Mouse (Mus musculus) C2C12 (cell line): ENCODE data around the gene Csmd2. TPM values are rescaled to one million over a fixed set of nuclear protein-coding genes. Genes with fewer than 3 reads are reported as not detected.

ENCODE experiments used
- H3K27me3 ChIP-seq: one replicate; pipeline ENCODE4 v1.6.1; 2011; ENCODE audit not compliant: control insufficient read depth, insufficient read depth, insufficient read length
- H3K36me3 ChIP-seq: one replicate; pipeline ENCODE4 v1.6.1; 2011; ENCODE audit not compliant: control insufficient read depth, insufficient read depth
- H3K4me3 ChIP-seq: one replicate; pipeline ENCODE4 v1.5.1; 2011; ENCODE audit warnings: mild to moderate bottlenecking, control low read depth; ENCODE audit not compliant: poor library complexity, insufficient read depth, severe bottlenecking
- H3K79me2 ChIP-seq: one replicate; pipeline ENCODE4 v1.6.1; 2011; ENCODE audit not compliant: control insufficient read depth, insufficient read depth
- H3K79me3 ChIP-seq: one replicate; pipeline ENCODE4 v1.6.1; 2011; ENCODE audit warnings: low read depth, control low read depth
- H3ac ChIP-seq: one replicate; pipeline ENCODE3; 2011; ENCODE audit warnings: low read depth; ENCODE audit not compliant: control insufficient read depth, insufficient read length
- CEBPB ChIP-seq: IDR thresholded peaks from one replicate; pipeline ENCODE4 v1.6.1; 2011; ENCODE audit warnings: low read depth, mild to moderate bottlenecking, control low read depth, moderate library complexity
- CTCF ChIP-seq: IDR thresholded peaks from one replicate; pipeline ENCODE4 v1.5.1; 2011; ENCODE audit not compliant: control insufficient read depth, insufficient read depth, insufficient read length
- FOSL1 ChIP-seq: IDR thresholded peaks from one replicate; pipeline ENCODE4 v1.8.0; 2011; ENCODE audit warnings: mild to moderate bottlenecking, low read length; ENCODE audit not compliant: poor library complexity, insufficient read depth, severe bottlenecking
- MAX ChIP-seq: IDR thresholded peaks from one replicate; pipeline ENCODE4 v1.6.1; 2011; ENCODE audit warnings: mild to moderate bottlenecking, control low read depth
- MYOD1 ChIP-seq: IDR thresholded peaks from one replicate; pipeline ENCODE4 v1.6.1; 2011; ENCODE audit warnings: low read depth; ENCODE audit not compliant: control insufficient read depth, insufficient read length
- MYOG ChIP-seq: IDR thresholded peaks from one replicate; pipeline ENCODE4 v1.6.1; 2011; ENCODE audit not compliant: control insufficient read depth, insufficient read length; ENCODE audit errors: extremely low read depth
- USF1 ChIP-seq: IDR thresholded peaks from one replicate; pipeline ENCODE4 v1.6.1; 2011; ENCODE audit warnings: low read depth, mild to moderate bottlenecking, control low read depth, moderate library complexity
- polyA plus RNA-seq: library from polyadenylated mRNA; unstranded; fragments of >200 nt; fragmentation: generic; extraction: Trizol; gene quantifications from one replicate; pipeline ENCODE4 v1.2.1, GENCODE M21; 2012; ENCODE audit warnings: missing spikeins

The Csmd2 gene
- polyA plus RNA-seq, 1 experiment, result not detected

GRCm38 (mm10) chr4:128141161-128142101, 153.8 kb downstream of the Csmd2 start:
- H3K36me3 ChIP-seq, result no peaks in the 10 kb centered on the region
- no peak overlapping the region for H3K4me3 ChIP-seq
- no peaks in the 10 kb centered on the region for H3K79me3 ChIP-seq
- H3K79me2 ChIP-seq, result no peaks in the 10 kb centered on the region
- TF ChIP-seq MAX, result no peak
- no peak for TF ChIP-seq USF1
- TF ChIP-seq CTCF, result no peak
- no peak for TF ChIP-seq MYOD1
- TF ChIP-seq FOSL1, result no peak
- TF ChIP-seq CEBPB, result no peak
- TF ChIP-seq MYOG, result no peak
- no peaks in the 10 kb centered on the region for H3K27me3 ChIP-seq
- no peak overlapping the region for H3ac ChIP-seq

GRCm38 (mm10) chr4:128142279-128142678, 154.6 kb downstream of the Csmd2 start:
- Histone ChIP-seq H3K36me3 (no peaks in the 10 kb centered on the region), H3K79me2 (no peaks in the 10 kb centered on the region), H3K27me3 (no peaks in the 10 kb centered on the region), H3K79me3 (no peaks in the 10 kb centered on the region), H3K4me3 (no peak overlapping the region), H3ac (no peak overlapping the region)
- TF ChIP-seq MAX (no peak), MYOG (no peak), FOSL1 (no peak), CEBPB (no peak), USF1 (no peak), CTCF (no peak), MYOD1 (no peak)

- no peak for TF ChIP-seq MAX
- no peak for TF ChIP-seq CEBPB
- no peak for TF ChIP-seq FOSL1
- TF ChIP-seq CTCF, result no peak
- TF ChIP-seq MYOG, result no peak
- TF ChIP-seq MYOD1, result no peak
- no peak for TF ChIP-seq USF1
- H3ac ChIP-seq, result no peak overlapping the region
- H3K79me3 ChIP-seq, result no peaks in the 10 kb centered on the region
- no peak overlapping the region for H3K4me3 ChIP-seq
- H3K27me3 ChIP-seq, result no peaks in the 10 kb centered on the region
- H3K79me2 ChIP-seq, result no peaks in the 10 kb centered on the region
- H3K36me3 ChIP-seq, result no peaks in the 10 kb centered on the region
Observed at GRCm38 (mm10) chr4:128143147-128143546, 155.5 kb downstream of the Csmd2 start.

GRCm38 (mm10) chr4:128149524-128149923, 161.9 kb downstream of the Csmd2 start:
- Histone ChIP-seq H3K36me3 (no peaks in the 10 kb centered on the region), H3K79me3 (no peaks in the 10 kb centered on the region), H3K79me2 (no peaks in the 10 kb centered on the region), H3ac (no peak overlapping the region), H3K27me3 (no peaks in the 10 kb centered on the region), H3K4me3 (no peak overlapping the region)
- TF ChIP-seq CEBPB (no peak), FOSL1 (no peak)

GRCm38 (mm10) chr4:128152066-128152465, 164.4 kb downstream of the Csmd2 start:
- no peaks in the 10 kb centered on the region for H3K79me2 ChIP-seq
- H3ac ChIP-seq, result no peak overlapping the region
- H3K4me3 ChIP-seq, result no peak overlapping the region
- TF ChIP-seq USF1 (no peak), FOSL1 (no peak), CTCF (no peak), CEBPB (no peak), MYOG (no peak), MAX (no peak), MYOD1 (no peak)
- no peaks in the 10 kb centered on the region for H3K36me3 ChIP-seq
- H3K79me3 ChIP-seq, result no peaks in the 10 kb centered on the region
- no peaks in the 10 kb centered on the region for H3K27me3 ChIP-seq

- TF ChIP-seq MYOD1, result no peak
- TF ChIP-seq USF1, result no peak
- no peaks in the 10 kb centered on the region for H3K79me3 ChIP-seq
Observed at GRCm38 (mm10) chr4:128153144-128153543, 165.5 kb downstream of the Csmd2 start.

More at GRCm38 (mm10) chr4:128153144-128153543, 165.5 kb downstream of the Csmd2 start:
- H3ac ChIP-seq, result no peak overlapping the region
- H3K36me3 ChIP-seq, result no peaks in the 10 kb centered on the region
- no peaks in the 10 kb centered on the region for H3K27me3 ChIP-seq
- no peaks in the 10 kb centered on the region for H3K79me2 ChIP-seq
- no peak overlapping the region for H3K4me3 ChIP-seq
